8 mouse cellular contexts compared by ENCODE assay signal in the genomic region with DNA sequence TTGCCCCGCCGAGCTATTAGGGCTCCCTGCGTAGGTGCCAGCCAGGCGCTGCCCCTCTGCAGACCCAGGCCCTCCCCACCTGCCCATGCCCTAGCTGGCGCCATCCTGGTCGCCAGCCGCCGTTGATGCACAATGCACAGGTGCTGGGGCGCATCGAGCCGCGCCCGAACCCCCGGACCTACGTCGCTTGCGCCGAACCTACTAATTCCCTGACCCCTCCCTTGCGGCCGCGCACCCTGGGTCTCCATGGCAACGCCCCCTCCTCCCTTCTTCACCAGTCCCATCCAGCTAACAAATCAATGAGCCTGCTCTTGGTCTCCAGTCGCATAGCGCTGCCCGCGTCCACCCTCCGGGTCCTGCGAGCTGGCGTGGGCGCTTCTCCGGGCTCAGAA. TPM values are rescaled to one million over a fixed set of nuclear protein-coding genes. Genes with fewer than 3 reads are reported as not detected.
DNase-seq lines count a peak whose midpoint lies in the region; ATAC-seq and TF ChIP-seq lines count a peak whose summit lies in the region.

No protein-coding gene starts in this region.

- H3K4me2 ChIP-seq in heart, embryonic 15.5 days = peak overlapping the region; percentile 99

- H3K36me3 ChIP-seq in heart, embryonic 15.5 days = peaks cover 8% of the 10 kb centered on the region
- no peaks in the 10 kb centered on the region for H3K36me3 ChIP-seq in E14TG2a.4 (ENCODE audit: insufficient read depth, low read length)
- H3K36me3 ChIP-seq in embryonic facial prominence, embryonic 10.5 days (replicated peaks) = peaks cover 10% of the 10 kb centered on the region
- peaks cover 11% of the 10 kb centered on the region for H3K36me3 ChIP-seq in limb, embryonic 10.5 days

- TF ChIP-seq CTCF in E14TG2a.4 (conservative IDR thresholded peaks at IDR 0.05; ENCODE audit: low read length) = no peak

- no peak overlapping the region for H3K27ac ChIP-seq in heart, embryonic 15.5 days
- peak overlapping the region; percentile 93 for H3K27ac ChIP-seq in embryonic facial prominence, embryonic 10.5 days (replicated peaks)
- H3K27ac ChIP-seq in limb, embryonic 10.5 days = peak overlapping the region; percentile 92

- H3K27me3 ChIP-seq in heart, embryonic 15.5 days = peaks cover 77% of the 10 kb centered on the region
- peaks cover 93% of the 10 kb centered on the region for H3K27me3 ChIP-seq in E14TG2a.4 (ENCODE audit: insufficient read depth, low read length)
- H3K27me3 ChIP-seq in embryonic facial prominence, embryonic 10.5 days (replicated peaks; ENCODE audit: low read depth, poor library complexity, severe bottlenecking) = peaks cover 90% of the 10 kb centered on the region
- peaks cover 88% of the 10 kb centered on the region for H3K27me3 ChIP-seq in limb, embryonic 10.5 days (ENCODE audit: low read depth, poor library complexity, severe bottlenecking)

- no peak; the same call in 1 of the 2 replicates for ATAC-seq in heart, embryonic 15.5 days (replicated peaks; ENCODE audit: insufficient number of reproducible peaks, insufficient read depth, low FRiP score, low read depth)

- WGBS in heart, embryonic 15.5 days = under 1% methylated on average over 31 of the region's 31 CpGs
- under 1% methylated on average over 31 of the region's 31 CpGs for WGBS in embryonic facial prominence, embryonic 10.5 days
- WGBS in limb, embryonic 10.5 days = under 1% methylated on average over 31 of the region's 31 CpGs

- no peak for DNase-seq in heart, adult 18-20 months
- DNase-seq in embryonic facial prominence, embryonic 10.5 days (ENCODE audit: low spot score) = peak; percentile 87
- DNase-seq in limb, embryonic 10.5 days (ENCODE audit: low spot score) = peak; percentile 88
- DNase-seq in neural tube, embryonic 10.5 days (ENCODE audit: extremely low spot score, low spot score) = peak; percentile 82
- no peak for DNase-seq in adrenal gland, adult 8-10 months
- no peak for DNase-seq in layer of hippocampus, adult 9-10 months (ENCODE audit: low spot score)

- peaks cover 69% of the 10 kb centered on the region for H3K4me1 ChIP-seq in heart, embryonic 15.5 days (replicated peaks)
- H3K4me1 ChIP-seq in E14TG2a.4 (replicated peaks; ENCODE audit: low read depth, low read length) = peaks cover 65% of the 10 kb centered on the region
- H3K4me1 ChIP-seq in embryonic facial prominence, embryonic 10.5 days = peaks cover 94% of the 10 kb centered on the region
- H3K4me1 ChIP-seq in limb, embryonic 10.5 days = peaks cover 95% of the 10 kb centered on the region

- no peaks in the 10 kb centered on the region for H3K9me3 ChIP-seq in heart, embryonic 15.5 days (replicated peaks)
- no peaks in the 10 kb centered on the region for H3K9me3 ChIP-seq in E14TG2a.4 (ENCODE audit: low read length)
- no peaks in the 10 kb centered on the region for H3K9me3 ChIP-seq in embryonic facial prominence, embryonic 10.5 days
- H3K9me3 ChIP-seq in limb, embryonic 10.5 days (replicated peaks) = no peaks in the 10 kb centered on the region

- H3K9ac ChIP-seq in heart, embryonic 15.5 days = peak overlapping the region; percentile 71

- H3K4me3 ChIP-seq in heart, embryonic 15.5 days = peak overlapping the region; percentile 74
- H3K4me3 ChIP-seq in E14TG2a.4 (replicated peaks; ENCODE audit: low read length) = peak overlapping the region; percentile 86
- peak overlapping the region; percentile 83 for H3K4me3 ChIP-seq in embryonic facial prominence, embryonic 10.5 days
- peak overlapping the region; percentile 73 for H3K4me3 ChIP-seq in limb, embryonic 10.5 days

RNA-seq across cellular contexts. Expression of a gene that starts 0.6 kb away (rescaled TPM):
- 7.5 and 9.5 TPM in 2 replicates for polyA plus RNA-seq in heart, embryonic 15.5 days (2015; fragmentation: Nextera tagmentation; extraction: Ambion mirVana)
- 1 to 10 TPM; 3.1 to 4.0 TPM for total RNA-seq in heart, adult 18-20 months (2021)
- 11.6 and 12.4 TPM in 2 replicates for polyA plus RNA-seq in embryonic facial prominence, embryonic 10.5 days (2016; fragmentation: Nextera tagmentation; extraction: Ambion mirVana)
- polyA plus RNA-seq in limb, embryonic 10.5 days (2016; fragmentation: Nextera tagmentation; extraction: Ambion mirVana) = 12.2 and 15.1 TPM in 2 replicates
- total RNA-seq in adrenal gland, adult 8-10 months (2022) = 10 to 100 TPM; 15.3 to 24.0 (median 16.5) TPM

RNA-seq across cellular contexts. Expression of a gene that starts 18.6 kb away (rescaled TPM):
- polyA plus RNA-seq in heart, embryonic 15.5 days (2015; fragmentation: Nextera tagmentation; extraction: Ambion mirVana) = 11.6 and 18.0 TPM in 2 replicates
- 1 to 10 TPM; 1.5 to 2.6 TPM for total RNA-seq in heart, adult 18-20 months (2021)
- 150 and 152 TPM in 2 replicates for polyA plus RNA-seq in embryonic facial prominence, embryonic 10.5 days (2016; fragmentation: Nextera tagmentation; extraction: Ambion mirVana)
- 151 and 170 TPM in 2 replicates for polyA plus RNA-seq in limb, embryonic 10.5 days (2016; fragmentation: Nextera tagmentation; extraction: Ambion mirVana)
- total RNA-seq in adrenal gland, adult 8-10 months (2022) = 1 to 10 TPM; 4.6 to 8.1 (median 5.6) TPM

RNA-seq across cellular contexts. Expression of a gene that starts 44.7 kb away (rescaled TPM):
- polyA plus RNA-seq in heart, embryonic 15.5 days (2015; fragmentation: Nextera tagmentation; extraction: Ambion mirVana) = 9.3 and 11.6 TPM in 2 replicates
- 1 to 10 TPM; 6.5 to 7.2 TPM for total RNA-seq in heart, adult 18-20 months (2021)
- polyA plus RNA-seq in embryonic facial prominence, embryonic 10.5 days (2016; fragmentation: Nextera tagmentation; extraction: Ambion mirVana) = 4.7 and 5.2 TPM in 2 replicates
- 4.3 and 7.1 TPM in 2 replicates for polyA plus RNA-seq in limb, embryonic 10.5 days (2016; fragmentation: Nextera tagmentation; extraction: Ambion mirVana)
- 100 to 1,000 TPM in 1 of 4 experiments, 10 to 100 TPM in 3; 70.8 to 227 (median 87.4) TPM for total RNA-seq in adrenal gland, adult 8-10 months (2022)

RNA-seq across cellular contexts. Expression of a gene that starts 53.3 kb away (rescaled TPM):
- not detected in 2 replicates for polyA plus RNA-seq in heart, embryonic 15.5 days (2015; fragmentation: Nextera tagmentation; extraction: Ambion mirVana)
- not detected for total RNA-seq in heart, adult 18-20 months (2021)
- polyA plus RNA-seq in embryonic facial prominence, embryonic 10.5 days (2016; fragmentation: Nextera tagmentation; extraction: Ambion mirVana) = not detected in 2 replicates
- polyA plus RNA-seq in limb, embryonic 10.5 days (2016; fragmentation: Nextera tagmentation; extraction: Ambion mirVana) = not detected in 2 replicates
- total RNA-seq in adrenal gland, adult 8-10 months (2022) = not detected

Comparison
In these comparisons a context has a peak if more than half of its experiments do, and no peak if none do; other contexts are left out.
1. DNase-seq: peak in embryonic facial prominence, embryonic 10.5 days (single experiment), limb, embryonic 10.5 days (single experiment) and neural tube, embryonic 10.5 days (single experiment); none in heart, adult 18-20 months (0 of 2), adrenal gland, adult 8-10 months (single experiment) and layer of hippocampus, adult 9-10 months (single experiment).
2. Peak in every context shown above with its lines, with median percentiles within 50 percentile points of each other: H3K4me3 ChIP-seq.